Mouse (Mus musculus) cerebellum, adult 9-11 months (tissue): ENCODE measurements around the gene Gm20888.
"Not testable (repeated sequence)": the region's sequence is repeated elsewhere in the genome, so short reads cannot be mapped to it uniquely, and the experiment has no call there.

Experiments used
- DNase-seq: peaks from one replicate; pipeline ENCODE4 v3.0.0; 2022

The Gm20888 gene

DNA sequence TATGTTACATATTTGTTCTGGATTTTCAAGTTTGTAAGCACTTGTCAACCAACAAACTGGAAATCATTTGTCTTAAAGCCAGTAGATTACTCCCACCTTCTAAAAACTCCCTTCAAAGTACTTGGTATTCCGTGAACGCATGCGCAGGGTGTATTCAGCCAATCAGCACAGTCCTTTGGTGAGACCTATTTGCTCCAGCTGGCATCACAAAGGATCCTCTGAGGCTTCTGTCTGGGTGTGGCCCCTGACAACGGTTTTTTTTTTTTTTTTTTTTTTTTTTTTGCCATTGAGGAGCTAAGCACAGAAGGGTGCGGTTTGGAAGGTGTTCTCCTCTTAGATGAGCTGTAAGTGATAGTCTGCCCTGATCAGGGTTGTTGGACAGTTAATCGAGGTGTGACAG is at the start of gene Gm20888:
Gm20888 (plus strand) TSS at position 301 of the 400 bp plus-strand sequence.
- DNase-seq, result not testable (repeated sequence)
